Mouse (Mus musculus) cerebellum, postnatal 10 days (tissue): ENCODE measurements at regions not wholly inside any gene's neighbourhood (a gene's known extent, or its start where the extent isn't known, plus 50 kb on each side); places are given as distances from the start of the nearest gene placed in this dataset.

Experiments
- DNase-seq, 2 experiments: peaks; one replicate each; pipeline ENCODE4 v3.0.0; 2021; ENCODE audit warnings: mixed read lengths in 2 of 2

DNA sequence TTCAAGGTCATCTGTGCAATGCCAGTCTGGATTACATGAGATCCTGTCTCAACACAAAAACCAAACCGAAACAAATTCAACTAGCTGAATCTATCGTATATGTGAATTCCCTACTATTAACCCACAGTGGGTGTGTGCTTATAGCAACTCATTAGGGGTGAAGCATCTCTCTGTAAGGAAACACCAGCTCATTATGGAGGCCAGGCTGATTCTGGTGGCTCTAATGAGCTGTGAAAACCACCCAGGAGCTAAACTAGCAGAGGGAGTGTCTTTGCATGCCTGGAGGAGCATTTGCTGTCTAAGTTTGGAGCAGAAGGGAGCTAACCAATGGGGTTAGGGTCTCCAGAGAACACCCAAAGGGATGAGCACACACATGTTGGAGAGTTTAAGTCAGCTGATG, 54.1 kb upstream of the Adamts2 start:
- DNase-seq, result no peak

- peak; percentile 73 to 75 for DNase-seq
Measured at GRCm38 (mm10) chr11:50546456-50547144, 55.3 kb upstream of the Adamts2 start.

GRCm38 (mm10) chr11:50545421-50545820, 56.5 kb upstream of the Adamts2 start:
- DNase-seq, result peak; percentile 59

GRCm38 (mm10) chr11:50540136-50540535, 61.7 kb upstream of the Adamts2 start:
- DNase-seq, result peak; percentile 88 to 92

GRCm38 (mm10) chr11:50534266-50534665, 67.6 kb upstream of the Adamts2 start:
- DNase-seq, result no peak

DNA sequence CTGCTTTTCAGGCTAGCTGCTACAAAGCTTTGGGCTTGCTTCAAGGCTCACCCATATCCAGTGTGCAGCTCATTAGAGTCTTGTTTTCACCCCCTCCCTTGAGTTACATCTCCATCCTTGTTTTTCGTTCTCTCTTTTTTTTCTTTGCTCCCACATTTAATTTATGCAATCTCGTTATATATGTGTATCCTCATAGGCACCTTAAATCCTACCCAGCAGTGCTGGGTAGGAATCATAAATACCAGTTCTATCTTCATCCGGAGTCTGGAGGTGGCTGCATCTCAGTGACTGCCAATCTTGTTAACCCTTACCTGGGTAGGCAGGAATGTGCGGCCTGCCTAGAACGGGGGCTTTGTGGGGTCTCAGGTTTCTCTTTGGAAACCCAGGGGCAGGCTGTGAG, 74.0 kb upstream of the Adamts2 start:
- DNase-seq, result no peak

- DNase-seq, result peak in 1 of 2 experiments; percentile 18
Measured at GRCm38 (mm10) chr11:50520162-50520561, 81.7 kb upstream of the Adamts2 start.

DNA sequence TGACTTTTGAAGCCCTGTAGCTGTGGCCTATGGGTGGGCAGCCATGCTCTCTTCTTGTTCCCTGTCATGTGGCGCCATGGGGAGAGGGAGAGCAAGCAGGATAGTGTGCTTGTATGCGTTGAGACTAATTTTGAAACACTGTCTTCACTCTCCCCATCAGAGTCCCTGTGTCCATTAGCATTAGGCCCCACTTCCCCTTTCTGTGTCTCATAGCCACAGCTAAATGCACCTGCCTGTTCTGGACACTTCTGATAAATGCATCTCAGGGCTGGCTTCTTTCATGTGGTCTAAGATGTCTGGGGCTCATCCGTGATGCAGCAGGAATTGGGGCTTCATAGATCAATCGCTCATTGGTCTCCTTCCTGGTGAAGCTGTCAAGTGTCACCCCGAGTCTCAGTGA, 77.0 kb upstream of the Rufy1 start:
- DNase-seq, result no peak

- no peak for DNase-seq
Measured at GRCm38 (mm10) chr11:50507498-50507824, 76.5 kb upstream of the Rufy1 start.

DNA sequence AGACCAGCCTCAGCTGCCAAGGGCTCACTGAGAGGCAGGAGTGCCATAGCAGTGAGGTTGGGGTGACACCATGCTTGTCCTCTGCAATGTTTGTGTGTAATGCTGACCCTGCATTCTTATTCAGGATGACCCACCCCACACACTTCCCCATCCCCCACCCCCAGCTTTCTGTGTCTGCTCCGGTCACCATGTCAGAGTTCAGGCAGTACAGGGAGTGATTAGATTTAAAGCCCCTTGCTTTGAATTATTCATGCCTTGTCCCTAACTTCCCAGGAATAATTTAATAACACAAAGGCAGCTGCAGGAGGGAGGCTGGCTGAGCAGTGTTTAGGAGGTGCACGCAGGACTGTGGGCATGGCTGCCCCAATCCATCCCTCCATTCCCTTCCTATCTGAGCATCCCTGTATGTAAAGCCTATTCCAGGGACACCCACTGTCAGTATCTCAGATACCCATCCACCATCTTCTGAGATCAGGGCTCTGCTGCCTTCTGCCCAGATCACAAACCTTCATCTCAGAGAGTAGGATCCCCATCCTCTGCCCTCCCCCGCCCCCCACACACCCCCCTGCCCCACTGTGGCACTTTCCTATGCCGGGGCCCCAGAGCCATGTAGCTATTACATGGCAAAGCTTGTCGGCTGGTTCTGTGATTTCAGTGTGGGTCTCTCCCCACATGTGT, 76.0 kb upstream of the Rufy1 start:
- no peak for DNase-seq

DNA sequence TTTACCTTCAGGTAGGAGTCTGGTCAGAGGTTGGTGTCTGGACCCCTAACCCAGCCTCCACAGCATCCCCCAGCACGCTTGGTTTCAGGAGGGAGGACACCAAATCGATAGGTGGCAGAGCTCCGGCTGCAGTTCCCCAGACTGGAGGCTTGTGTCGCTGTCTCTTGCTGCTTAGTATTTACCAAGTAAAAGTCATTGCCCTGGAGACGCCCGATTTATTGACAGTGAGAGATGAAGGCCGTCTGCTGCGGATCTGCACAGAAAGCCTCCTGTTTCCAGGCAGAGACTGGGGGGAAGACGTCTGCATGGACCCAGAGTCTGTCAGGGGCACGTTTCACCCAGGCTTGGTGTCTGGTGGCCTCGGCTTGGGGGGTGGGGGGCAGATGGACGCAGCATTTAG, 70.4 kb upstream of the Rufy1 start:
- DNase-seq, result peak in 1 of 2 experiments; percentile 38

DNA sequence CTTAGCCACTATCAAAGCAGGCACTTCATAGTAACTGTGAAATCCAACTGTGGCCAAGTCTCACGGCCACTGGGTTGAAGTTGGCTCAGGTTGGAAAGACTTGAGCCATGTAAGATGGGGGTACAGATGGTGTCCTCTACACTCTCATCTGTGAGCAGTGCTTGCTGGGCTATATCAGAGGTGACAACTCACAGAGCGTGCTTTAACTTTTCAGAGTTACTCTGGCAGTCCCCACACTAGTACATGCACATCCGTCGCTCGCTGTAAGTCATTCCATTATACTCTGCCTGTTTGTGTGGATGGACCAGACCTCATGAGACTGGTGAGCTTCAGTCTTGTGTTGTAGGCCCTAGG, 62.2 kb upstream of the Rufy1 start:
- DNase-seq, result no peak

- DNase-seq, result peak; percentile 68 to 83
Measured at GRCm38 (mm10) chr11:50492399-50493122, 61.6 kb upstream of the Rufy1 start.

GRCm38 (mm10) chr11:50483821-50484220, 52.9 kb upstream of the Rufy1 start:
- no peak for DNase-seq

- DNase-seq, result no peak
Measured at GRCm38 (mm10) chr11:50483116-50483515, 52.2 kb upstream of the Rufy1 start.

DNA sequence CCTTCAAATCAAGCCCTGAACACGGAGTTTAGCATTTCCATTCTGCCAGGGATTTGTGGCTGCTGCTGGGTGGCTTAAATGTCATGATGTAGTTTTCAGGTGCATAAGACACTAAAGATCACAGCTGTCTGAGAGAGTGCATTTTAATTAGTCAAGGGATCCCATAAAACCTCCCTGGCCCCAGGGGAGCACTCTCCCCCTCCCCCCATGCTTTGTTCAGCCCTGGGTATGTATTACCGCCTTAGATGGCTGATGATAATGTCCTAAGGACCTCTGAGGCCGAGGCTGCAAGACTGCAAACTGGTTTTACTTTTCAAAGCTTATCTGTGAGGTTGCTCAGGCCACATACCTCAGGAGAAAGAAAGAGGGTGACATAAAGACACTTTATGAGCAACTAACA, 51.7 kb upstream of the Rufy1 start:
- DNase-seq, result no peak
